Mouse (Mus musculus) intestine, embryonic 16.5 days (tissue): ENCODE measurements around the gene Cog3. TPM values are rescaled to one million over a fixed set of nuclear protein-coding genes. Genes with fewer than 3 reads are reported as not detected.

Experiments
- ATAC-seq: fragments of 200-750 bp; cut with Nextera tagmentation; 2 replicates; pipeline ENCODE4 v1.8.0; 2017; ENCODE audit warnings: moderate TSS enrichment, moderate library complexity
- H3K27ac ChIP-seq: fragments of 300-500 bp; sonication (generic); 2 replicates; pipeline ENCODE4 v1.5.1; 2014; ENCODE audit warnings: mild to moderate bottlenecking, low read length
- H3K27me3 ChIP-seq: fragments of 300-500 bp; sonication (generic); replicated peaks from 2 replicates; pipeline ENCODE4 v1.6.1; 2014; ENCODE audit warnings: low read length, control low read depth, mixed read lengths; ENCODE audit not compliant: control insufficient read depth, insufficient read depth
- H3K36me3 ChIP-seq: fragments of 300-500 bp; sonication (generic); 2 replicates; pipeline ENCODE4 v1.6.1; 2014; ENCODE audit warnings: low read length, control low read depth; ENCODE audit not compliant: control insufficient read depth, insufficient read depth
- H3K4me1 ChIP-seq: fragments of 300-500 bp; sonication (generic); 2 replicates; pipeline ENCODE4 v1.6.1; 2014; ENCODE audit warnings: low read length, control low read depth, mixed read lengths; ENCODE audit not compliant: control insufficient read depth, insufficient read depth
- H3K4me2 ChIP-seq: fragments of 300-500 bp; sonication (generic); 2 replicates; pipeline ENCODE4 v1.6.1; 2014; ENCODE audit warnings: low read depth, low read length, control low read depth
- H3K4me3 ChIP-seq: fragments of 300-500 bp; sonication (generic); 2 replicates; pipeline ENCODE4 v1.5.1; 2014; ENCODE audit warnings: mild to moderate bottlenecking, low read length
- H3K9ac ChIP-seq: fragments of 300-500 bp; sonication (generic); 2 replicates; pipeline ENCODE4 v1.6.1; 2014; ENCODE audit warnings: low read depth, low read length
- H3K9me3 ChIP-seq: fragments of 300-500 bp; sonication (generic); 2 replicates; pipeline ENCODE4 v1.6.1; 2016; ENCODE audit warnings: low read length, control low read depth; ENCODE audit not compliant: control insufficient read depth
- WGBS: fragments of 180-500 bp; shearing (Covaris S2); extraction: QIAGEN DNeasy Blood & Tissue Kit; methylation state at CpG from one replicate; pipeline ENCODE4 v1.1.7; 2014; 5-methylcytosine and 5-hydroxymethylcytosine counted together
- polyA plus RNA-seq: library from polyadenylated mRNA; unstranded; fragments of >200 nt; fragmentation: Nextera tagmentation; extraction: Ambion mirVana; gene quantifications from 2 replicates; pipeline ENCODE4 v1.2.1, GENCODE M21; 2015

Cog3 gene
- polyA plus RNA-seq, 1 experiment from 2014 or later: 16.5 TPM

DNA sequence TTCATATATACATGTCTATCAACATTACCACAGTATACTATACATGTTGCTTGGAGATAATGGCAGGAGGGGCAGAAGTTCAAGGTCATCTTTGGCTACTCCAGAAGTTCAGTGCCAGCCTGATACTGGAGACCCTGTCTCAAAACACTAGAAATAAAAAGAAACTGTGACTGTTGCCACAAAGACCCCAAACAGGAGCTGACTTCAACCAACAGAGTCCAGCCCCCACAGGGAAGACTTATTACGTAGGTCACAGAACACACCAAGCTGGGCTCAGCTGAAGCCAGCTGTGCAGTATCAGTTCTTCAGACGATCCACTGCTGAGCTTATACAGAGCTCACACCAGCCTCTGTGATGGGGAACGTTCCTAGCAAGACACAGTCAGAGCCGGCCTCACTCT, 37.9 kb downstream of the Cog3 start:
- WGBS: 86% methylated on average over 4 of the region's 4 CpGs
- H3K27me3 ChIP-seq: no peaks in the 10 kb centered on the region
- no peaks in the 10 kb centered on the region for H3K4me1 ChIP-seq
- no peak overlapping the region for H3K27ac ChIP-seq
- no peak overlapping the region for H3K9ac ChIP-seq
- H3K9me3 ChIP-seq: no peaks in the 10 kb centered on the region
- H3K36me3 ChIP-seq: peaks cover 6% of the 10 kb centered on the region
- H3K4me3 ChIP-seq: no peak overlapping the region
- no peak for ATAC-seq
- H3K4me2 ChIP-seq: no peak overlapping the region

DNA sequence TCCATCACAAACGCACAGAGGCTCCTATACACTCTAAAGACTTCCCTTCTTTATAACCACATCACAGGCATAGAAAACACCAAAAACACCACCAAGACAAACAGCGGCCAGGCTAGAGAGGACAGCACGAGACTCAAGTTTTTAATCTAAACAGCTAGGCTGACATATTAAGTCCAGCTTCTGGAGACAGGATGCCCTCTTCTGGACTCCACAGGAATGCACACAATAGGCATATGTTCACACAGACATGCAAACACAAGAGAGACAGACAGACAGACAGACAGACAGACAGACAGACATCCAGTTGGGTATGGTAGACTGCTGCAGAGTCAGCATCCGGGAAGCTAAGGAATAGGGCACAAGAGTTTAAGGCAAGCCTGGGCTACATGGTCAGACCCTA, 40.7 kb downstream of the Cog3 start:
- peaks cover 13% of the 10 kb centered on the region for H3K36me3 ChIP-seq
- no peaks in the 10 kb centered on the region for H3K9me3 ChIP-seq
- ATAC-seq: no peak
- H3K4me1 ChIP-seq: no peaks in the 10 kb centered on the region
- 78% methylated on average over 4 of the region's 4 CpGs for WGBS
- H3K9ac ChIP-seq: no peak overlapping the region
- H3K4me3 ChIP-seq: no peak overlapping the region
- no peak overlapping the region for H3K4me2 ChIP-seq
- H3K27ac ChIP-seq: no peak overlapping the region
- no peaks in the 10 kb centered on the region for H3K27me3 ChIP-seq

DNA sequence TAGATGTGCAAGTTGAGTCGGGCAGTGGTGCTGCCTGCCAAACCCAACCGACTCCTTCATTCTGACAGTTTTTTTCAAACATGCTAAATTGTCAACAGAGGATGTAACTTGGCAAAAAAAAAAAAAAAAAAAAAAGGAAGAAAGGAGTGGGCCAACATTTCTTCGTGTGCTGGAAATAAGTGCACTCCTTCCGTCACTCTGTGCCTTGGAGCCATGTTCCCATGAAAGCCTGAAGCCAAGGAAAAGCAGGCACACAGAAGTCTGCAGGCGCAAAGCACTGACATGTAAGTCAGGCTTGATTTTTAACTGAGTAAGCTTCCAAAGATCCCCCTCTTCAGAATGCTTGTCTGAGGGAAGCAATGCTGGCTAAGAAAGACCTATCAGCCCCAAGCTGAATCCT, 41.6 kb downstream of the Cog3 start:
- no peak overlapping the region for H3K27ac ChIP-seq
- 78% methylated on average over 5 of the region's 5 CpGs for WGBS
- peaks cover 13% of the 10 kb centered on the region for H3K36me3 ChIP-seq

DNA sequence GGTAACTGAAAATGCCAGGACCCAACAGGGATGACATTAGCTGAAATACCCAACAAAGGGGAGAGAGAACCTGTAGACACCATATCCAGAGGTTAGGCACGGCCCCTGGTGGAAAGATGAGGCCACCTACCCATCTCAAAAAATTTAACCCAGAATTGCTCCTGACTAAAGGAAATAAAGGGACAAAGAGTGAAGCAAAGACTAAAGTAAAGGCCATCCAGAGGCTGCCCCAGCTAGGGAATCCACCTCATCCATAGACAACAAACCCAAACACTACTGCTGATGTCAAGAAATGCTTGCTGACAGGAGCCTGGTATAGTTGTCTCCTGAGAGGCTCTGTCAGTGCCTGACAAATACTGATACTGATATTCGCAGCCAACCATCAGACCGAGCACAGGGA, 42.6 kb downstream of the Cog3 start:
- H3K36me3 ChIP-seq: peaks cover 13% of the 10 kb centered on the region
- no peaks in the 10 kb centered on the region for H3K9me3 ChIP-seq
- H3K4me1 ChIP-seq: no peaks in the 10 kb centered on the region
- H3K4me2 ChIP-seq: no peak overlapping the region
- no peak for ATAC-seq
- H3K27me3 ChIP-seq: no peaks in the 10 kb centered on the region
- H3K4me3 ChIP-seq: no peak overlapping the region
- no peak overlapping the region for H3K9ac ChIP-seq
- 91% methylated on average over 3 of the region's 3 CpGs for WGBS
- H3K27ac ChIP-seq: no peak overlapping the region

More for the DNA sequence above, 41.6 kb downstream of the Cog3 start:
- no peak overlapping the region for H3K4me2 ChIP-seq
- ATAC-seq: no peak
- no peak overlapping the region for H3K4me3 ChIP-seq
- no peaks in the 10 kb centered on the region for H3K4me1 ChIP-seq
- no peaks in the 10 kb centered on the region for H3K9me3 ChIP-seq
- no peaks in the 10 kb centered on the region for H3K27me3 ChIP-seq
- no peak overlapping the region for H3K9ac ChIP-seq

DNA sequence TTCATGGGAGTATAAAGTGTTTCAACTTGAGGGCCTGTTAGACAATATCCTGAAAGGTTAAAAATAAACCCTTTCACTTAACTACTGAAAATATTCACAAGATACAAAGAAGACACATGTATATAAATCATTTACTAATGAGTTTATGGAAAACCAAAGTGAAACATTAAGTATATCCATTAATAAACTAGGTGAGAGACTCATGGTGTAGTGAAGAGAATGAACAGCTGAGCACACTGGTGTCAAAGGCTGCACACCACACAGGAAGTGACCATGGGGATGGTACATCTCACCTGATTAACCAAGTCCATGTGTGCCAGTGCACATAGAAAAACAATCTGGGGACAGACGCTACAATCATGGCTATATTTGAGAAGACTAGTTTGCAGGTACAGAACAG, 45.3 kb downstream of the Cog3 start:
- Histone ChIP-seq H3K27me3 (no peaks in the 10 kb centered on the region), H3K9ac (no peak overlapping the region), H3K4me1 (no peaks in the 10 kb centered on the region), H3K4me2 (no peak overlapping the region), H3K36me3 (peaks cover 8% of the 10 kb centered on the region), H3K9me3 (no peaks in the 10 kb centered on the region), H3K4me3 (no peak overlapping the region), H3K27ac (no peak overlapping the region)
- 93% methylated on average over 1 of the region's 1 CpGs for WGBS
- no peak for ATAC-seq

DNA sequence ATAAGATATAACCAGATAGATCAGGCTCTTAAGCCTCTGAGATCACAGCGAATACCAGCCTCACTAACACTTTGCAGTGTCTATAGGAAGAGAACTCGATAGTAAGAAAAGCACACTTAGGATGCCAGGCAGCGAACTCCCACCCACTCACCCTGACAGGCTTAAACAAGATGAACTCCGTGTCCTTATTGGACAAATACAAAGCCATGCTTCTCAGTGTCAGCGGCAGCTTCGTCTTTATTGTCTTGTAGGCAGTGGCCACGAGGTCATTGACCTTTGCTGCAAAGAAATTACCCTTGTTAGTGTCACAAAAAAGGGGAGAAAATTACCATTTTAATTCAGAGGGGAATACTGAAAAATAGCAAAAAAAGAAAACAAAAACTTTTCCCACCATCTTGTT, 46.5 kb downstream of the Cog3 start:
- no peaks in the 10 kb centered on the region for H3K9me3 ChIP-seq
- peaks cover 8% of the 10 kb centered on the region for H3K36me3 ChIP-seq
- H3K27me3 ChIP-seq: no peaks in the 10 kb centered on the region
- no peak overlapping the region for H3K4me3 ChIP-seq
- no peak overlapping the region for H3K27ac ChIP-seq
- ATAC-seq: no peak
- H3K4me1 ChIP-seq: no peaks in the 10 kb centered on the region
- WGBS: 69% methylated on average over 7 of the region's 7 CpGs
- no peak overlapping the region for H3K9ac ChIP-seq
- H3K4me2 ChIP-seq: no peak overlapping the region

DNA sequence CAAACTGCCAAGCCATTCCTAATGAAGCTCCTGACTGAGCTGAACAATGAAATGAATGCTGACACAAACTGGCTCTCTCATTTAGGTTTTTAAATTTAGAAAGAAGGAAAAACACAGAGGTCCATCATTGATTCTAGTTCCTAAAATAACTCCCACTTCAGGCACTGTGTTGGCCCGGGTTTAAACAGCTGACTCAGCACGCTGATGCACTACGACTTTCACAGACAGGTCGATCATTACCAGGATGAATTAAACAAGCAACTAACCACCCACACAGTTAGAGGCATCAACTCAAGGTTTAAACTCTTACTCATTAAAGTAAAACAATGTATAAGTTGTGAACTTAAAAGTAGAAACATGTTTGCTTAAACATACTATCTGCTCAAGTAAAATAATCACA, 47.7 kb downstream of the Cog3 start:
- Histone ChIP-seq H3K4me2 (no peak overlapping the region), H3K4me1 (no peaks in the 10 kb centered on the region), H3K9me3 (no peaks in the 10 kb centered on the region), H3K27ac (no peak overlapping the region), H3K27me3 (no peaks in the 10 kb centered on the region), H3K9ac (no peak overlapping the region), H3K4me3 (no peak overlapping the region), H3K36me3 (peaks cover 8% of the 10 kb centered on the region)
- WGBS: 76% methylated on average over 4 of the region's 4 CpGs
- no peak for ATAC-seq

DNA sequence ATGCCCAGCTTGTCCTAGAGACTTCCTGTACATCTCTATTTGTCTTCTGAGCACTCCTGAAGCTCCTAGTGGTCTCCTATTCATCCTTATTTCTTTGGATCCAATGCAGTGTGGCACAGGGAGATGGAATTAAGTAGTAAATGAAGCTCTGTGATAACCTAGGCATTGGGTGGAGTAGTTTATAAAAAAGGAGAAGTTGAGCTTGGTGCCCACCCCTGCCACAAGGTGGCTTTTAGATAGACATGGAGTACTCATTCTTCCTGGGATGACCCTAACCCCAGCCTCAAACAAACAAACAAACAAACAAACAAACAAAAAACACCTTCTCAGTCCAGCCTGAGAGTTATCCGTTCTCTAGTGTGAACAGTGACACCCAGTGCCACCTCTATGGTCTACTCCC, 56.4 kb downstream of the Cog3 start:
- Histone ChIP-seq H3K4me2 (no peak overlapping the region), H3K36me3 (no peaks in the 10 kb centered on the region), H3K9ac (no peak overlapping the region), H3K4me1 (no peaks in the 10 kb centered on the region), H3K4me3 (no peak overlapping the region), H3K9me3 (no peaks in the 10 kb centered on the region), H3K27ac (no peak overlapping the region), H3K27me3 (no peaks in the 10 kb centered on the region)
- 84% methylated on average over 1 of the region's 1 CpGs for WGBS
- ATAC-seq: no peak

DNA sequence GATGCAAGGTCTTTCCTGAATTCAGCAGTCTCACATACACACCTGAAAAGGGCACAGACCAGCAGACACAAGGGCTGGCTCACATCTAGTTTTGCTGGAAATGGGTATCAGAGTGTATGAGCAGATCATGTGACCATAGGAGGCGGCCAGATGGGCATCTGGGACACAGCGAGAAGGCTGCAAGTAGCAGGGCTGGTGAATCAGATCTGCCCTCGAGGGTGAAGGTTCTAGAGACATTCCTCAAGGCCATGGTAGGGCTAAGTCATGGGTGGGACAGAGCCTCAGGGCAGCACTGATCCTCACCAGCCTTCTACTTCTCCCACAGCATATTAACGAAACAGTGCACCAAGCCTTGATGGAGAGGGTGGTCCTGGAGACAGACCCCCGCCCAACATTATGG, 58.2 kb downstream of the Cog3 start:
- Histone ChIP-seq H3K36me3 (no peaks in the 10 kb centered on the region), H3K4me1 (no peaks in the 10 kb centered on the region), H3K9ac (no peak overlapping the region), H3K27ac (no peak overlapping the region), H3K4me3 (no peak overlapping the region), H3K9me3 (no peaks in the 10 kb centered on the region), H3K4me2 (no peak overlapping the region), H3K27me3 (no peaks in the 10 kb centered on the region)
- no peak for ATAC-seq
- 85% methylated on average over 5 of the region's 5 CpGs for WGBS

DNA sequence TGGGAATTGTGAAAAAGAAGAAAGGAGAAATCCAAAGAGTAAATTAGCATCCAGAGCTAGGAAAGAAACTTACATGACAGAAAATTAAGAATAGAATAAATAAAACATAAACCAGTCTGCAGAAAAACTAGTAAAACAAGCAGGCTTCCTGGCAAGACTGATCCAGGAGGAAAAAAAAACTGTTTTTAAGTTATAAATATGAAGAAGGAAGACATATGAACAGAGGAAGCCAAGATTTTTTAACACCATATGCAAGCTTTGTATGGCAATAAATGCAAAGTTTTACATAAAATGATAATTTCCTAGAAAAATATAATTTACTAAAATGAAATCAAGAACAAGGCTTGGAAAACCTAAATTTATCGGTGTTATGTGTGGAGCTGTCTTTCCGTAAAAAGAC, 63.9 kb downstream of the Cog3 start:
- Histone ChIP-seq H3K36me3 (no peaks in the 10 kb centered on the region), H3K4me1 (no peaks in the 10 kb centered on the region), H3K4me3 (no peak overlapping the region), H3K9ac (no peak overlapping the region), H3K9me3 (no peaks in the 10 kb centered on the region), H3K27me3 (no peaks in the 10 kb centered on the region), H3K4me2 (no peak overlapping the region), H3K27ac (no peak overlapping the region)
- no peak for ATAC-seq
- 93% methylated on average over 2 of the region's 2 CpGs for WGBS
